Mouse (Mus musculus) CD8-positive naive resting alpha-beta T cell, adult 57 days (primary cell): ENCODE results near the gene Tnnc1. TPM values are rescaled to one million over a fixed set of nuclear protein-coding genes. Genes with fewer than 3 reads are reported as not detected.

Experiments
- total RNA-seq: library from RNA; stranded (reverse); gene quantifications from one replicate; pipeline ENCODE4 v1.2.4, GENCODE M21; 2023

Gene Tnnc1
- total RNA-seq: not detected

DNA sequence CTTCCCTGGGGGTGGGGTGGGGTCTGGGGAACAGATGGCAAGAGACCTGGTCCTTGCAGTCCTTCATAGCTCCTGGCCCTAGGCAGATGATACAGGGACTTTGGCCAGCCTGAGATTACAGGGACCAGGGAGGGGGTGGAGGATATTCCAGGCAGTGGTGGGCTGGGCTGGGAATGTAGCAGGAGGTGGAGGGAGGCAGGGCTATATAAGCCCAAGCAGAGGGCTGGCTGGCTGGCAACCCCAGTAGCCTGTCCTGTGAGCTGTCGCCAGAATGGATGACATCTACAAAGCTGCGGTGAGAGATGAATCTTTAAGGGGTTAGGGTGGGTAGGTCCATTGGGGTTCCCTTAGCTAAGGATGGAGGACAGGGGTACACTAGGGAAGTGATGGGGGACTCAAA, at the start of gene Tnnc1:
Gene Tnnc1 (plus strand): TSS at position 229 of the 400 bp plus-strand sequence.

DNA sequence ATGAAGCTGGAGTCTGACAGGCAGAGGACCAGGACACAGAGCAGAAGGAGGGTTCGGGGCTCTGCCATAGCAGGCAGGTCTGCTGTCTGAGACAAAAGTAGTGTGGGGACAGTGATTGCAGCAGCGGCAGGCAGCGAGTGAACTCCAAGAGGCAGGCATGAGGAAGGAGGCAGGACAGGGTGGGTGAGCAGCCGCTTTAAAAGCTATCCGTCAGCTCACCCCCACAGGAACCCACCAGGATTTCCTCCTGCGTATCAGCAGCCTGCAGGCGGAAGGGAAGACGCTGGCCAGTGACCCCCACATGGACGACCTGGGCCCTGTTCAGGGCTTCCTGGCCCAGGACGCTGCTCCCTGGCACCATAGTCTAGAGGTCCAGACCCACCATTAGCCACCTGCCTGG, 39.7 kb upstream of the Tnnc1 start, which contains the start of gene Stab1:
Gene Stab1 (minus strand): TSS at position 217 of the 400 bp plus-strand sequence.

DNA sequence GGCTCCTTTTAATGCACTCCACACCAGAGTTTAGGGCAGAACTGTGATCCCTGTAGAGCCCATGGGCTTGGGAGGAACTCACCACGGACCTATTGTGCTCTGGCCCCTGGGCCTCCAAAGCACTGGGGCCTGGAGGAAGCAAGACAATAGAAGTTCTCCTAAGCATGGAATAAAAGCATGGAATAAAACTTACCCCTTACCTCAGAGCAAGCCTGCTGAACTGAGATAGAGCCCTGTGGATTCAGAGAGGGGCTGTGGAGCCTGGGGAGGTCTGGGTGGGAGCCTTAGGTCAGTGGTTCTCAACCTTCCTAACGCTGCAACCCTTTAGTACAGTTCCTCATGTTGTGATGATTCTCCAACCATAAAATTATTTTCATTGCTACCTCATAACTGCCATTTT, 8.7 kb downstream of the Tnnc1 start, which contains the start of gene Nisch:
Gene Nisch (minus strand): TSS at position 101 of the 400 bp plus-strand sequence.

DNA sequence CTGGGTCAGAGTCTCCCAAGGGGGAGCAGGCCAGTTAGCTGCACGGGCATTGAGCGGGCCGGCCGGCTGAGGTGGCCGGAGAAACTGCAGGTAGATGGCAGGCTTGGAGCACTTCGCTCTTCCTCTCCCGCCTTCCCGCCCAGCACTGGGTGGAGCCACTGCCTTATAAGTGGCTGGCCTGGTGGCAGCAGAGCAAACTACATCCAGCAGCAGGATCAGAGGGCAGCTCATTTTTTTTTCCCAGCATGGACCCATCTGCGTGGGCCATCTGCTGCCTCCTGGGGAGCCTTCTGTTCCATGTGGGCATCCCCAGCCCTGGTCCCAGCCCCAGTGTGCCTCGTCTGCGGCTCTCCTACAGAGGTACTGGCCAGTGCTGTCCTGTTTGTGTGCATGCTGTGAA, 9.6 kb downstream of the Tnnc1 start, which contains the start of gene Sema3g:
Gene Sema3g (plus strand): TSS at position 195 of the 400 bp plus-strand sequence.

DNA sequence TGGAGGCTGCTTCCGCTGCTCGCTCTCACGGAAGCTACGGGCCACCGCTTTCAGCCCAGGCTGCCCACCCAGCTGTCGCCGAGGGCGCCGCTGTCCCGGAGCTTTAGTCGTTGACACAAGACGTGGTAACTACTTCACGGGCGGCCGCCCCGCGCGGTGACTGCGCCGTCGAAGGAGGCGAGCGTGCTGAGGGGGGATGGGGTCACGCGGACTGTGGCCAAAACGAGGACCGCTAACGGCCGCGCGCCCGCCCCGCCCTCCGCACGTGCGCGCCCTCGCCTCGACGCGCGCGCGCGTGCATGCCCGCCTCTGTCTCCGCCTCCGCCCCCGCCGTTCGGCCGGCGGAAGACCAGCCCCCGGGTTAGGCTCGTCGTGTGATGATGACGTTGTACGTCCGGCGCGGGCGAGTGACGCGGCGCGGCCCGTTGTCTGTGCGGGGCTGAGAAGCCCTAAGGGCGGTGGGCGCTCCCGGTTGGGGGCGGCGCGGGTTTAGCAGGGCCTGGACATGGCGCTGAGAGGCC, 43.0 kb downstream of the Tnnc1 start, which contains the start of the genes Phf7 and Bap1:
Gene Phf7 (minus strand): TSS at position 234 of the 521 bp plus-strand sequence.
Gene Bap1 (plus strand): TSS at position 367 of the 521 bp plus-strand sequence.

Other genes with a start within 250 kb of the Tnnc1 start
- 9.5 TPM for gene Glt8d1, start 206.9 kb upstream of the Tnnc1 start, total RNA-seq
- gene Spcs1, start 206.6 kb upstream of the Tnnc1 start, total RNA-seq: 80.2 TPM
- 70.3 TPM for gene Pbrm1, start 189.2 kb upstream of the Tnnc1 start, total RNA-seq
- gene Gnl3, start 189.2 kb upstream of the Tnnc1 start, total RNA-seq: 261 TPM
- gene Smim4, start 79.4 kb upstream of the Tnnc1 start, total RNA-seq: 48.7 TPM
- 1.9 TPM for gene Nt5dc2, start 77.3 kb upstream of the Tnnc1 start, total RNA-seq
- 1.0 TPM for gene Stab1, start 39.7 kb upstream of the Tnnc1 start, total RNA-seq
- gene Nisch, start 8.6 kb downstream of the Tnnc1 start, total RNA-seq: 400 TPM
- not detected for gene Sema3g, start 9.5 kb downstream of the Tnnc1 start, total RNA-seq
- 10.4 TPM for gene Phf7, start 43.0 kb downstream of the Tnnc1 start, total RNA-seq
- gene Bap1, start 43.1 kb downstream of the Tnnc1 start, total RNA-seq: 104 TPM
- gene Dnah1, start 115.6 kb downstream of the Tnnc1 start, total RNA-seq: 0.06 TPM
- 39.8 TPM for gene Capn7, start 128.3 kb downstream of the Tnnc1 start, total RNA-seq
- 103 TPM for gene Sh3bp5, start 227.8 kb downstream of the Tnnc1 start, total RNA-seq